Mouse (Mus musculus) bone marrow macrophage, adult 2 months (primary cell): ENCODE measurements around the gene Fads2.

Source experiments
- CTCF ChIP-seq: IDR thresholded peaks from 2 replicates; pipeline ENCODE4 v1.5.1; 2012; ENCODE audit warnings: low read depth, mild to moderate bottlenecking, low read length, moderate library complexity
- POLR2A ChIP-seq: IDR thresholded peaks from 2 replicates; pipeline ENCODE4 v1.6.1; 2012; ENCODE audit warnings: mild to moderate bottlenecking, low read depth, low read length, borderline replicate concordance

GRCm38 (mm10) chr19:10070186-10070980 lies 31.2 kb downstream of the Fads2 start:
- TF ChIP-seq CTCF (no peak), POLR2A (no peak)
